Mouse (Mus musculus) spleen, postnatal 36 days (tissue): Measurements from ENCODE around the gene Elovl6.

Experiments
- DNase-seq, 2 experiments: peaks; one replicate each; pipeline ENCODE4 v3.0.0; 2022; ENCODE audit warnings: low spot score in 2 of 2, mixed read lengths in 1 of 2

The Elovl6 gene

GRCm38 (mm10) chr3:129566876-129567275 lies 34.7 kb downstream of the Elovl6 start:
- no peak for DNase-seq

GRCm38 (mm10) chr3:129568506-129568905 lies 36.4 kb downstream of the Elovl6 start:
- DNase-seq: no peak

- no peak for DNase-seq
These were observed 38.8 kb downstream of the Elovl6 start for GRCm38 (mm10) chr3:129570989-129571388.

GRCm38 (mm10) chr3:129571642-129572041 lies 39.5 kb downstream of the Elovl6 start:
- no peak for DNase-seq

GRCm38 (mm10) chr3:129572959-129573358 lies 40.8 kb downstream of the Elovl6 start:
- no peak for DNase-seq

GRCm38 (mm10) chr3:129573609-129574008 lies 41.5 kb downstream of the Elovl6 start:
- no peak for DNase-seq

- DNase-seq: no peak
These were observed 42.9 kb downstream of the Elovl6 start for GRCm38 (mm10) chr3:129575086-129575485.

GRCm38 (mm10) chr3:129576522-129576921 lies 44.4 kb downstream of the Elovl6 start:
- DNase-seq: no peak

- DNase-seq: no peak
These were observed 46.8 kb downstream of the Elovl6 start for GRCm38 (mm10) chr3:129578741-129579475.

- DNase-seq: no peak
These were observed 48.9 kb downstream of the Elovl6 start for GRCm38 (mm10) chr3:129581024-129581423.

GRCm38 (mm10) chr3:129582449-129582848 lies 50.3 kb downstream of the Elovl6 start:
- DNase-seq: no peak

GRCm38 (mm10) chr3:129583290-129583689 lies 51.1 kb downstream of the Elovl6 start:
- DNase-seq: no peak

GRCm38 (mm10) chr3:129587916-129588315 lies 55.8 kb downstream of the Elovl6 start:
- DNase-seq: no peak

GRCm38 (mm10) chr3:129588753-129589152 lies 56.6 kb downstream of the Elovl6 start:
- DNase-seq: no peak

- no peak for DNase-seq
These were observed 57.5 kb downstream of the Elovl6 start for GRCm38 (mm10) chr3:129589705-129590104.

- peak; percentile 74 to 76 for DNase-seq
These were observed 58.5 kb downstream of the Elovl6 start for GRCm38 (mm10) chr3:129590548-129591226.

GRCm38 (mm10) chr3:129591251-129591650 lies 59.1 kb downstream of the Elovl6 start:
- no peak for DNase-seq

GRCm38 (mm10) chr3:129591761-129592160 lies 59.6 kb downstream of the Elovl6 start:
- no peak for DNase-seq

GRCm38 (mm10) chr3:129593001-129593400 lies 60.8 kb downstream of the Elovl6 start:
- DNase-seq: no peak

- DNase-seq: no peak
These were observed 61.6 kb downstream of the Elovl6 start for GRCm38 (mm10) chr3:129593735-129594134.

- no peak for DNase-seq
These were observed 63.9 kb downstream of the Elovl6 start for GRCm38 (mm10) chr3:129596098-129596497.

GRCm38 (mm10) chr3:129602289-129602688 lies 70.1 kb downstream of the Elovl6 start:
- peak in 1 of 2 experiments; percentile 22 for DNase-seq

- no peak for DNase-seq
These were observed 73.3 kb downstream of the Elovl6 start for GRCm38 (mm10) chr3:129605487-129605886.
